Mouse (Mus musculus) A20 (cell line): Measurements from ENCODE around the gene Brat1.
A peak's percentile ranks its signal among the peaks of the same experiment; 100 is the strongest.
"Not testable (repeated sequence)": the region's sequence is repeated elsewhere in the genome, so short reads cannot be mapped to it uniquely, and the experiment has no call there.

Experiments
- DNase-seq: peaks from one replicate; pipeline ENCODE4 v3.0.0-alpha.2; 2011; ENCODE audit warnings: low read depth, low spot score

The Brat1 gene

GRCm38 (mm10) chr5:140704378-140705251 is at the start of gene Brat1:
Gene Brat1, plus strand, starts transcription at chr5:140705011.
- DNase-seq = peak; percentile 100

GRCm38 (mm10) chr5:140659607-140660272 is 45.1 kb upstream of the Brat1 start:
- DNase-seq = peak; percentile 27

GRCm38 (mm10) chr5:140660398-140660797 is 44.4 kb upstream of the Brat1 start:
- no peak for DNase-seq

GRCm38 (mm10) chr5:140661427-140661826 is 43.4 kb upstream of the Brat1 start:
- DNase-seq = no peak

- no peak for DNase-seq
Measured at GRCm38 (mm10) chr5:140661875-140662643, 42.8 kb upstream of the Brat1 start.

- peak; percentile 29 for DNase-seq
Measured at GRCm38 (mm10) chr5:140662741-140663592, 41.8 kb upstream of the Brat1 start.

GRCm38 (mm10) chr5:140663621-140664180 is 41.1 kb upstream of the Brat1 start:
- peak; percentile 60 for DNase-seq

- DNase-seq = no peak
Measured at GRCm38 (mm10) chr5:140672115-140672514, 32.7 kb upstream of the Brat1 start.

- DNase-seq = not testable (repeated sequence)
Measured at GRCm38 (mm10) chr5:140672603-140673002, 32.2 kb upstream of the Brat1 start.

- DNase-seq = no peak
Measured at GRCm38 (mm10) chr5:140674036-140674435, 30.8 kb upstream of the Brat1 start.

GRCm38 (mm10) chr5:140675079-140675478 is 29.7 kb upstream of the Brat1 start:
- no peak for DNase-seq

- no peak for DNase-seq
Measured at GRCm38 (mm10) chr5:140675640-140676039, 29.2 kb upstream of the Brat1 start.

- no peak for DNase-seq
Measured at GRCm38 (mm10) chr5:140677137-140677536, 27.7 kb upstream of the Brat1 start.

GRCm38 (mm10) chr5:140680051-140680450 is 24.8 kb upstream of the Brat1 start:
- no peak for DNase-seq

GRCm38 (mm10) chr5:140680950-140681349 is 23.9 kb upstream of the Brat1 start:
- no peak for DNase-seq

GRCm38 (mm10) chr5:140682113-140682512 is 22.7 kb upstream of the Brat1 start:
- DNase-seq = no peak

GRCm38 (mm10) chr5:140684343-140685148 is 20.3 kb upstream of the Brat1 start:
- DNase-seq = peak; percentile 61

- DNase-seq = no peak
Measured at GRCm38 (mm10) chr5:140688434-140688833, 16.4 kb upstream of the Brat1 start.

GRCm38 (mm10) chr5:140695987-140696386 is 8.8 kb upstream of the Brat1 start:
- no peak for DNase-seq

GRCm38 (mm10) chr5:140699776-140700175 is 5.0 kb upstream of the Brat1 start:
- no peak for DNase-seq
